In the genomic region with DNA sequence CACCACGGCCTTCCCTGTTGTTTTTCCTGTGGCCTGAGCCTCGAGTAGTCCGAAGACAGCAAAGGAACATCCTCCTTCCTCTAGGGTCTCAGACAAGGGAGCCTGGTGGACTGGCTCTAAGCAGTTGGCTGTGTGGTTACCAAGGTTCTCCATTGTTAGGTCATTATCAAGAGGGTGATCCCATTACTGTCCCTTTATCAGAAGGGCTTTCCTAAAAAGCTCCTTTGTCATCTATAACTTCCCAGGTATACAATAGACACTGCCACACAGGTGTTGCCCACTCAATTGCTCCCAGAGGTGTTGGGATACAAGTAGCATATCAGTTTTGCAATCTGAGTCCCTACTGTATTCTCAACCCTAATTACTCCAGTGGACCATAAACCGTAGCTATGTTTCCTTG, we compare ENCODE assay signal across 25 mouse cellular contexts. TPM values are rescaled to one million over a fixed set of nuclear protein-coding genes. Genes with fewer than 3 reads are reported as not detected.
"Had no signal": no experiment of that assay in that cellular context is flagged by ENCODE, and none has a peak within 500 bp of the region (broad histone marks: within the 10 kb centered on the region; RNA-seq: fewer than 3 reads in every experiment).

Gene 4930596D02Rik, minus strand, starts transcription at position 101 of the 400 bp plus-strand sequence.

- H3K4me3 ChIP-seq: neural tube, embryonic 12.5 days; neural tube, embryonic 13.5 days; neural tube, embryonic 15.5 days; stomach, embryonic 15.5 days had no signal

- H3K4me1 ChIP-seq: neural tube, embryonic 12.5 days; neural tube, embryonic 13.5 days; neural tube, embryonic 15.5 days; stomach, embryonic 15.5 days had no signal

- H3K27me3 ChIP-seq: neural tube, embryonic 12.5 days; neural tube, embryonic 13.5 days; neural tube, embryonic 15.5 days; stomach, embryonic 15.5 days had no signal

- DNase-seq: retina, postnatal 1 day; right cerebral cortex, adult 18-20 months; right cerebral cortex, postnatal 14 days; right cerebral cortex, postnatal 25 days; right cerebral cortex, postnatal 4 days; spleen, adult 18-20 months; thymus, adult 18-20 months; thymus, adult 2 months; thymus, postnatal 14 days; thymus, postnatal 25 days; thymus, postnatal 36 days; thymus, postnatal 4 days had no signal

- H3K36me3 ChIP-seq: neural tube, embryonic 12.5 days; neural tube, embryonic 13.5 days; neural tube, embryonic 15.5 days; stomach, embryonic 15.5 days had no signal

- H3K27ac ChIP-seq: neural tube, embryonic 12.5 days; neural tube, embryonic 13.5 days; neural tube, embryonic 15.5 days; stomach, embryonic 15.5 days; stomach, postnatal 0 days had no signal

RNA-seq across cellular contexts. Expression of gene 4930596D02Rik, which starts in this region (rescaled TPM):
- polyA plus RNA-seq: neural tube, embryonic 11.5 days; neural tube, embryonic 12.5 days; neural tube, embryonic 13.5 days; neural tube, embryonic 14.5 days; neural tube, embryonic 15.5 days; small intestine, adult 2 months; spleen, adult 2 months; stomach, embryonic 14.5 days; stomach, embryonic 15.5 days; stomach, embryonic 16.5 days; stomach, postnatal 0 days; thymus, adult 2 months; thymus, postnatal 0 days; urinary bladder, adult 2 months had no signal
